Mouse (Mus musculus) kidney, postnatal 10 days (tissue): ENCODE measurements around the gene Id4.
A peak's percentile ranks its signal among the peaks of the same experiment; 100 is the strongest.

Source experiments
- DNase-seq: peaks from one replicate; pipeline ENCODE4 v3.0.0; 2021; ENCODE audit warnings: mixed read lengths

Id4 gene

DNA sequence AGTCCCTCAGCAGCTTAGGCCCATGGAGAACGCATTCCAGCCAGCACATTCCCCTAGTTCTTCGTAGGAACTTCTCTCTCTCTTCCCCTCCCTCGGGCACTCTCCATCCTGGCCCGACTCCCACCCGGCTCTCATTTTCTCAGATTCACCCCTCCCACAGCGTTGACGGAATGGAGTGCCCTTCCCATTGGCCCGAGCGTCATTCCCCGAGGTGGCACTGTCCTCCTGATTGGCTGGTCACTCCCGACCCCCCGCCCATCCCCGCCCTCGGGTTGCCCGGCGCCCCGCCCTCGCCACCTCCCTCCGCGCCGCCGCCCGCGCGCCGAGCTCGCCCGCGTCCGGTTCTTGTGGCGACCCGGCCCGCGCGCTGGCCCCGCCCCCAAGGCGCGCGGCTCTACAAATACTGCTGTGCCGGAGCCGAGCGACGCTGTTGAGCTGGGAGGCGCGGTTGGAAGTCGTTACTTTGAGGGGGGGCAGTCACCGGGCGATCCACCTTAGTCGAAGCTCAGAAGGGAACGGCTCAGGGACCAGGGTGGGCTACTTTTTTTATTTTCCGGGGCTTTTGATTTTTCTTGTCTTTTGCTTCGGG lies at the start of gene Id4:
Gene Id4 (plus strand): TSS at position 539 of the 589 bp plus-strand sequence.
- DNase-seq: peak; percentile 98

DNA sequence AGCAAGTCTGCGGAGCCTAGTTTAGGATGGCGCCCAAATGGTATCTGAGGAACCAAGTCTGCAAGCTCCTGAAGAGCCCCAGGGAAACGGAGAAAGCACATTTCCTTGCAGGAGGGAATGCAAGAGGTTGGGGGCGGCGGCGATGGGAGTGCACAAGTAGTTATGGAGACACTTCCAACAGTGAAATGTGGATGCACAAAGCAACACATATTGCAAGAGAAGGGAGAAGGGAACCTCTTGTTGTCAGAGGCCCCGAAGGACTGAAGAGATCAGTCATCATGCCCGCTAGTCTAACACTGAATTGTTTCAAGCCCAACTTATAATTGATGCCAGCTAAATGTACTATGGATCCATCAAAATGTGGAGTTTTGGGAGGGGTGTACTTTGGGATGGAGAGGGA lies 33.9 kb upstream of the Id4 start:
- DNase-seq: peak; percentile 51

DNA sequence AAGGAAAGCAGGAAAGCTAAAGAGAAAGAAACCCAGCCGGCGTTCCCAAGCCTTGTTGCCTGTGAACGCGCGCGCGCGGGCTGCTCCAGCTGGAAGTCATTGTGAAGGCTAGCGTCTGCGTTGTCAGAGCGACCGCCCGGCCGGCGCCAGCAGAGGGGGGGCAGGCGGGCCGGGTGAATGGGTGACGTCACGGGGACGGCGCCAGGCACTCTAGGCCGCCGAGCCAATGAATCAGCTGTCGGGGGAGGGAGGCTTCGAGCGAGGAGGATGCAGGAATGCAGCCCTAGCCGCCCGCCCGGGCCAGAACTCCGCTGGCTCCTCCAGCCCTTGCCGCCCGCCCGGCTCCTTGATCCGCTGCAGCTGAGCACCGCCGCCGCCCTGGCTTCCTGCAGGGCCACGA lies 33.3 kb upstream of the Id4 start:
- peak; percentile 98 for DNase-seq

DNA sequence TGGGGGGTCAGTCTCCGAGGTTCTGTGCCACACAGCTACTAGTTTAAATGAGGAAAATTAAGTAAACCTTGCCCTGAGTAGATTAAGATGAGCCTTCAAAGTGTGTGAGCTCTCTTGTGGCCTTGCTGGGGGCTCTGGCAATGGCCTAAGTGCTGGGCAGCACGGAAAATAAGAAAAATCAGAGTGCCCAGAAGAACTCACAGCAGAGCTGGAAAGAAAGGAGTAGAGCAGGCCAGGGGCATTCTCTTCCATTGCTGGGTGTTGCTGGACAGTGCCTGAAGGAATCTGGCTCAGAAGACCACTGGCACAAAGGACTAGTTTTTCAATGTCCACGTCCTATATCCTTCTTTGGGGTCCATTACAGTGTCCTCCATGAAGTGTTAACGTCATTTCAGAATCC lies 32.9 kb upstream of the Id4 start:
- no peak for DNase-seq

DNA sequence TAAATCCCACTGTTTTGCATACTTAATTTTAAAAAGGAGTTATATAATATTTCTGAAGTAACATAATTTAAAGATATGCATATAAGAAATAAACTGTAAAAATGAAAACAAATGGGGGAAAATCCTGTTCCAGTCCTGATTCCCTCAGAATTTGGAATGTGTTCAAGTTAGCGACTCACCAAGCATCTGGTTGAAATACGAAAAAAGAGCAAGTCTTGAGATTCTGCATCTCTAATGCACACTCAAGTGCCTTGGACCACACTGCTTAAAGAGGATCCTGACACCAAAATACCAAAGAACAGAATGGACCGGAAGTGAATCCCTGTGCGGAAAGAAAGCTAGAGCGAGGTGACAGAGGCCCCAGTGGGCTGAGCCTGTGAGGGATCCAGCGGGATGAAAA lies 30.0 kb upstream of the Id4 start:
- DNase-seq: no peak

DNA sequence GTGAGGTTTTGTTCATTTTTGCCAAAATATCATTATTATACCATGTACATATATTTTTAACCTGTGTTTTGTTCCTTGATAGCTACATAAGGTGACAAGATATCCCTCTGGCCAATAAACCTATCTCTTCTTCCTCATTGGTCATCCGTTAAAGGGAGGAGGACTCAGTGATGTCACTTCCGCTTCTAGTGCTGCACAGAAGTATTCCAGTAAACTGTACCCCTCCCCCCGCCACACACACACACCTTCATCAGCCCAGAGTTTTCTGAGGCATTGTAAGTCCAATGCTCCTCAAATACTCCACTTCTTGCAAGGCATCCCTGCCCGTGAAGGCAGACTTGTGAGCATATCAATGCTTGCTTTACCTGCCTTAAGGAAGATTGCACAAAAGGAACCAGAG lies 24.6 kb upstream of the Id4 start:
- no peak for DNase-seq

DNA sequence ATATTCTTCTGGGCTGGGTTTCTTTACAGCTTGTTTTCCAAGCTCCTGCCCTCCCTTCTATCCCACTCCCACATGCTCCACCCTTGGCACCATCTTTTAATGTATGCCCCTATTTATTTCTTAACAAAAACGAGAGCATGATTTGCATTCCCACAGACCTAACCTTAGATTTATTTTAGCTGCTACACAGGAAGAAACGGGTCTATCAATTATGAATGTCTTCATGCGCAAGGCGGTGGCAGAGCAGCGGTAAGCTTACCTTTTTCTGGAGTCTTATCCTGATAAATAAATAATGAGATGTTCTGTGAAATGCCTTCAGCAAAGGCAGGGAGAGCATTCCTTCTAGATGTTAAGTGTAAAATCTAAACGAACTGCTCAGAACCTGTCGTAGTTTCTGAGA lies 24.2 kb upstream of the Id4 start:
- no peak for DNase-seq

DNA sequence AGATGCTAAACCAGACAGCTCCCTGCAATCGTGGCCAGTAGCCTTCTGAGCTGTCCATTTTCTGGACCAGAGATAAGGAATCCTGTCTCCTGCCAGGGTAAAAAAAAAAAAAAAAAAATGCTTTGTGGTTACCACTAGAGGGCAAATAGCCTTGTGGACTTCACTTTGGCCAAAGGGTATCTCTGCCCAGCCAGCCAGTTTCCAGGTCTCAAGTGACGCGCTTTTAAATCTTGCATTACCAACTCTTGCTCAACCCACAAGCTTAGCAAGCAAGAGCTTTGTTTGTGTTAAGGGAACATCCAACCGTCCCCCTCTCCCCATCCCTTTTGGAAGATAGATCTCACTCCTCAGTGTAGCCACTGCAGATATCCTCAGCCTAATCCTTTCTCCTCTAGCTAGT lies 23.5 kb upstream of the Id4 start:
- peak; percentile 26 for DNase-seq

DNA sequence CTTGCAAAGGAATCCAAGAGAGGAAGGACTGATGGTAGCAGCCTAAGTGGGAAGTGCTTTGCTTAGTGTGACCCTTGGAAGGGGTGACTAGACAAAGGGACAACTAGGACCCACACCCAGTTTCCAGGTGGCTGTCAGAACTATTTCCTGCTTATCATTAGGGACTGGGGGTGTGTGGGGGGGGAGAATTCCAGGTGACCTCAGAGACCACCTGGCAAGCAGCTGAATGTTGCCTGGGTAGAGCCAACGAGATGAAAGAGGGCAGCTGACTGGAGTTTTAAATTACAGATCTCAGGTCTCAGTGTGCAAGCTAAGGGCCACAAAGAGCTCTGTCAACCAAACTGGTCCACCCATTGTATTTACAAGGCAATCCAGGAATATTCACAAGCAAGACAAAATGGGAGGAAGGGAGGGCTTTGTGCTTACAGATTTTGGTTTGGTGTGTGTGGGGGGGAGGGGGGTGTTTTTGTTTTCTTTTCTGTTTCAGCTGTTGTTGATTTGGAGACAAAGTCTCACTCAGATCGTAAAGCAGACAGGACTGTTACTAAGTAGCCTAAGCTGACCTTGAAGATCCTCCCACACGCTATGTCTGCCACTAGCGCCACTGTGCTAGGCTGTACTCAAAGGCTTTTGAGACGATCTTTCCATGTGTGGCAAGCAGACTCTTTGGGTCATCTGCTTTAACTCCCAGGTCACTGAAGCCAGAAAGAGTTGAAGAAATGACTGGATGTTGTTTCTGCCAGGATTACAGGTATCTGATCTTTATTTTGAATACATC lies 15.6 kb upstream of the Id4 start:
- no peak for DNase-seq

DNA sequence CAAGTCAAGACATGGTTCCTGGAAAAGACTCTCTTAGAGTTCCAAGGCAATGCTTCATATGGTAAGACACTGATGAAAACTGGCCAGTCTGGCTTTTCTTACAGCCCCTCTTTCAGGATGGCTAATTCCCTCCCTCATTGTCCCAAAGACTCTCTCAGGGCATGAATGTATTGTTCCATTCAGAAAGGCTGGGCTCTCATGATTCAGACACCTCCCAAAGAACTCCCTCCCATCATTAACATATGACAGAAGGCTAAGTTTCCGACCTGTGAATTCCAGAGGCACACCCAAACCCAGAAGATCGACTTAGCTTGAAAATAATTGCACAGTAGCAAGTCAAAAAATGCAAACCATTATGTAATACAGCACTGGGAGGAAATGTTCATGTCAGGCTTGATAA lies 8.5 kb upstream of the Id4 start:
- DNase-seq: no peak

DNA sequence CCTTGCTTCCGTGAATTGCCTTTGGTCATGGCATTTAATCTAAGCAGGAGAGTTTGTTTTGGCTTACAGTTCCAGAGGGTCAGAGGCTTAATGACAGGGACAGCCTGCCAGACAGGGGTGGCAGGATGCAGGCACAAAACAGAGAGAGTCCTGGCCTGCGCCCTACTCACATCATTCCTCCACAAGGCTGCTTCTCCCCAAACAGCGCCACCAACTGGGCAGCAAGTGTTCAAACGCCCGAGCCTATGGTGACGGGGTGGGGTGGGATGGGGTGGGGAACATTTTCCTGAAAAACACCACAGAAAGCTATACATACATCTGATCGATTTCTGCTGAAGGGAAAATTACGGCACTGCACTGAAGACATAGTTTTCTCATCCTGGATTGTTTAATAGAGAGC lies 6.0 kb upstream of the Id4 start:
- no peak for DNase-seq

DNA sequence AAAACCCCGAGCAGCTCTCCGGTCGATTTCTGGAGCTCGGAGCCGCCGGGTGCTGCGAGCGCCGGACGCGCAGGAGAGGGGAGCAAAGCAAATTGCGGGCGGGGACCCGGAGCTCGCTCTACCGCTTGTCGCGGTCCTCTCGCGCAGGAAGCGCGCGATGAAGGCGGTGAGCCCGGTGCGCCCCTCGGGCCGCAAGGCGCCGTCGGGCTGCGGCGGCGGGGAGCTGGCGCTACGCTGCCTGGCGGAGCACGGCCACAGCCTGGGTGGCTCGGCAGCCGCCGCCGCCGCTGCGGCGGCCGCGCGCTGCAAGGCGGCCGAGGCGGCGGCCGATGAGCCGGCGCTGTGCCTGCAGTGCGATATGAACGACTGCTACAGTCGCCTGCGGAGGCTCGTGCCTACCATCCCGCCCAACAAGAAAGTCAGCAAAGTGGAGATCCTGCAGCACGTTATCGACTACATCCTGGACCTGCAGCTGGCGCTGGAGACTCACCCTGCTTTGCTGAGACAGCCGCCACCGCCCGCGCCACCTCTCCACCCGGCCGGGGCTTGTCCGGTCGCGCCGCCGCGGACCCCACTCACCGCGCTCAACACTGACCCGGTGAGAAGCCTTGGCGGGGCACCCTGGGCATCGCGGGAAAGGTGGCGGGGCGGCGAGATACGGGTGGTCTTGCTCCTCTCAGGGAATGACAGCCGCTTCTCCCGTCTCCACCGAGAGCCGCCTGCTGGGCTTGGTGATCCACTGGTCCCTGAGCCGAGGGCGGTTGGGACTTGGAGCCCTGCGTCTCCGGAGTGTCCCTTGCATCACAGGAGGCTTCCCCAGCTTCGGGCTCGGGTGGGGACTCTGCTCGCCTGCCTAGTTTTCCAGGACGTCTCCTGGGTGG lies 553 bp downstream of the Id4 start:
- DNase-seq: peak; percentile 75

DNA sequence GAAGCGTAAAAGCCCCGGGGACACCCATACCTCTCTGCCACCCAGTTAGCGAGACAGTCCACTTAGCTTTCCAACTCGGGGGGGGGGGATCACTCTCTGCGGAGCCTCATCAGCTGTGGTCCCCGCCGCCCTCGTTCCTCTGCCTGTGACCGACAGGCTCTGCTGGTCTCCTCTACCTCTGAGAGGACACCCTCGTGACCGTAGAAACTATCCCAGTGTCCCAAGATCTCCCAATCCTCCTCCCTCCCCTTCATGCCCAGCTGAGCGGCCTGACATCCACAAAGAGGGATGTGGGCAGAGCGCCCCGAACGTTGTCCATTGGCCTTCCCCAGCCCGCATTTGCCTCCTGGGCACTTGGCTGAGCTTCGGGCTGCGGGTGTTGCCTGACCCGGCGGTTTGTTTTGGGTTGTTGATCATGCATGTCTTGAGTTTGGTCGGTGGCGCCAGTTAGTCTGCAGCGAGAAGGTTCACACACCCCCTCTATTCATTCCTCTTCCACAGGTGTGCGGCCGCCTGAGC lies 1.5 kb downstream of the Id4 start:
- peak; percentile 70 for DNase-seq

DNA sequence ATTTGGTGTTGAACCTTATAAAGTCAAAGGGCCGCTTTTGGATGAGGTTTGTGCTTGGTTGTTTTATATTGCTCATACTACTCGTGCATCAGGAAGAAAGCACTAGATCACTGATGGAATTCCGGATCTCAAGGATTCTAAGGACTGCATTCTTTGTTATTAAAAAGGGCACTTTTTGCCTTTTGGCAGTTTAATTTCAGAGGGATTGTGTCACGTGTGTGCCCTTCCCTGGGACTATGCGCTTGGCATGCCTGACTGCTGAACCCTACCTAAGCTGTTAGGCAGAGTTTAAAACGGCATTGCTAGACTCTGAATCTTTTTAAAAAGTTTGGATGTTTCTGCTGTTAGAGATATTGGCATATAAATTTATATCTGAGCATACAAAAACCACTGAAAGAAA lies 4.0 kb downstream of the Id4 start:
- no peak for DNase-seq

DNA sequence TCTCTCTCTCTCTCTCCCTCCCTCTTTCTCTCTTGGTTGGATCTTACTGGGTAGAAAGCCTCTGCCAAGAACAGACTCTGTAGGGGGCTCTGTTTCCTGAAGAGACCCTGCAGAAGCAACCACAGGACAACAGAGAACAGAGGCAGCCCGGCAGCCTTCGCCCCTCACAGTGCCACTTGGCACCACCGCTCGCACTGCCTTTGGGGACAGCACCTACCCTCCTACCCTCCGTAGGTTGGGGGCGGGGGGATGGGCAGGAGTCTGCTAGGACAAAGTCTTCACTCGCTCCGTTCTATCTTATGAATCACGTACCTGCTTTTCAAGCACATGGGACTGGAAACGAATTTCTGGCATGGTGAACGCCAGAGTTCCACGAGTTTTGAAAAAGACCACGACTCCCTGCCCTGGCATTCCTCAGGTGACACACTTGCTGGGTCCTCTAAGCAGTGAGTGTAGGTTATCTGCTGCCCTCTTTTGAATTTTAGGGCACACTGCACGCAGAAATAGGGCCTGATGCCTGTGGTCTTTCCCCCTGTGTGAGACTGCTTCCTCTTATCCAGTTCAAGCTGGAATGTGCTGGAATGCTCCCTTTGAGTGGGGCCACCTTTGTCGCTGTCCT lies 12.5 kb downstream of the Id4 start:
- peak; percentile 69 for DNase-seq

DNA sequence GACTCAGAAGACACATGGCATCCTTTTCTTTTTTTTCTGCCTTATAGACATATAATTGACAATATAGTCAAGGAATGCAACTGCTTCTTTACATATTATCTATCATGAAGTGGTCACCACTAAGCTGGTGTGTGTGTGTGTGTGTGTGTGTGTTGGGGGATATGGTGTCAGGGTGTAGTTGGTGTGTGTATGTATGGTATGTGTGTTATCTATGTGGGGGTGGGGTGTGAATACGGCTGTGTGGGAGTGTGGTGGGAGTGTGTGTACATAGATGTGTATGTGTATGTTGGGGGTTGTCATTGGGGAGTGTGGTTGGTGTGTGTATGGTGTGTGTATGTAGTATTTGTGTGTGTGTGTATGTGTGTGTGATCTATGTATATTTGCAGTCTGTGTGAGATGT lies 13.1 kb downstream of the Id4 start:
- no peak for DNase-seq

DNA sequence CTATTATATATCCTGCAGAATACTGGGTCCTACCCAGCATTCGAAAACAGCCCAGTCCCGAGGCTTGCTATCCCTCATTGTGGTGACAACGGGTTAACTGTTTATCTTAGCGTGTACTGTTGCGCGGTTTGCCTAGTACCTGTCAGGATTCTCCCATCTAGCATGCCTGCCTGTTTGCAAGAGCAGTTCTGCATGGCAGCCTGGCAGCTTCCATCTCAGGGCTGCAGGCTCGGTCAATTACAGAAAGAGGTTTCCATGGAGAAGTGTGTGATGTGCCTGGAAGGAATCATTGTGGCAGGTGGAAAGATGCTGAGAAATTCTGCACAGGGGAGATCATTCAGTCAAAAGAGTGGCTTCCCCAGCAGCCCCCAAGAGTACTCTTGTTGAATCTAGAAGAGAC lies 16.0 kb downstream of the Id4 start:
- no peak for DNase-seq

DNA sequence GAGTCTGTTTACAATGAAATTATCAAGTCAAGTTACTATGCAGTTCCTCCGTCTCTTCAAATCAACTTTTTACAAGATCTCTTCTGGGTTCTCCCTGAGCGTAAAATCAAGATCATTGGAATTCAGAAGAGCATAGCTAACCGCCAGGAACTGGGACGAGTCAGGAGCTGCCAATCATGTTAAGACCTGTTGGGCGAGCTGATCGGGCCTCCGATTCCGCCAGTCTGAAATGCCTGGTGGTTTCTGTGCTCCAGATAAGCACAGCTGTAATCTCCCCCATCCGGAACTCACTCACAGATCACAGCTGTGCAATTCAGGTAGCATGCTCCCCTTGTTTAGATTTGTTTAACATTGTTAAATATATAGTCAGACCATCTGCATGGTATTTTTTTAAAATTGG lies 23.4 kb downstream of the Id4 start:
- DNase-seq: no peak

DNA sequence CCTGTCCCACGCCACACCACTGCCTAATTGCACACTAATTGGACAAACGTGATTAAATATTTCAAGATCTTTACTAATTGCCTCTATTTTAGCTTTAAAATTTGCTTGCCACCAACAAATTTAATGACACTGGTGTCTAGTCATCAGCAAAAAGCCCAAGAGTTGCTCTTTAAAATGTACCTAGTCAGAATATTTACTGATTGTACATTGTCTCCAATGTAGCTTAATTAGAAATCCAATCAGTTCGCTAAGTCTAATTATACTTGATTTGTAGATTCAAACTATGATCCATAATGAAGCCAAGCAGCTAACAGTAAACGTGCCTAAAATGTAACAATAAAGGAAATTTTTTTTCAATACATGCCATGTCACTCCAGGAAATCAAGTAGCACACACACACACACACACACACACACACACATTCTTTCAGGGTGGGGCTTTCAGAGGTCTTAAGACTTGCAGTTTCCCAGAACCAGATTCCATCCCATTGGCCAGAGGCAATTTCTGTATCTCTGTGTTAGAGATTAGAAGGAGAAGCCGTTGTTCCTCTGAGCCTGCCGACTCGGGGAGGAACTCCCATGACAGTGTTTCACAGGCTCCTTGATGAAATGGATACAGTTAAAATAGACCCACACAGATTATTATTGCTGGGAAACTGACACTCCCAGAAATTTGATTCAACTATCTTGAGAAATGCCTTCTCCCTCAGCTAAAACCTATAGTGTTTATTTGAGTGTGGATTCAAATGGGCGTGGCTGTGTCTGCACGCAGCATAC lies 24.1 kb downstream of the Id4 start:
- DNase-seq: no peak

DNA sequence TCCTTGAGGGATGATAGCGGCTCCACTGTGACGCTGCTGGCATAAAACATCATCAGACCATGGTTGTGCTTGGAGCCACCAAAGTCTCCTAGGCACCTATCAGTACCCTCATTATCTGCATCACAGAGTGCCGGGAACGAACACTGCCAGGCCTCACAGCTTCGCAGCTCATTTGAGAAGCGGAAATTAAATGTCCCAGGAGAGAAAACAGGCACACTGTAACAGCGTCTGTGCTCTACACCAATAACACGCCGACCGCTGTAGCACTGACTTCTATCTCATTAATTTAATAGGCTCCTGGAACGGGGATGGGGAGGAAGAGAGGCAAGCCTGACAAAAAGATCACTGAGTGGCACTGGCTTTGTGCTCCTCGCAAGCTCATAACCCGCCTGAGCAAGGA lies 29.4 kb downstream of the Id4 start:
- DNase-seq: no peak

DNA sequence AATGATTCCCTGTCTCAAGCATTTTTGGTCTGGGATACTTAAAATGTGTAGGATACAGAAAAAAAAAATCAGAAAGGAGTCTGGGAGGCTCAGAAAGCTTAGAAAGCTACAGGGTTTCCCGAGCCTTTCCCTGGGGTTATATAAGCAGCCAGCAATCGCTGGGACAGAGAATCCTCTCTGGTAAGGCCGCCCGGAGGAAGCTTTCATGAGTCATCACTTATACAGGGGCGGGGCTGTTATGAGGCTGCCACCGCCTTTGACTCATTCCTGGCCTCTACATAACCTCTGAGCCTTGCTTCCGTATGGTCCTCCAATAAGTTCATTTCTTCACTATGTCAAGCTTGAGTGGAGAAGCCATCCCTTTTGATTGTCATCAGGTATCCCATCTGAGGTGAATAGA lies 53.5 kb downstream of the Id4 start:
- DNase-seq: peak; percentile 18
